Mouse (Mus musculus) heart, embryonic 16.5 days (tissue): Measurements from ENCODE around the gene Tppp. TPM values are rescaled to one million over a fixed set of nuclear protein-coding genes. Genes with fewer than 3 reads are reported as not detected.
"Not testable (repeated sequence)": the region's sequence is repeated elsewhere in the genome, so short reads cannot be mapped to it uniquely, and the experiment has no call there.

ENCODE experiments used
- ATAC-seq: fragments of 200-750 bp; cut with Nextera tagmentation; replicated peaks from 2 replicates; pipeline ENCODE4 v1.8.0; 2017; ENCODE audit warnings: moderate number of reproducible peaks; ENCODE audit not compliant: insufficient read depth, low FRiP score; ENCODE audit errors: extremely low read depth
- H3K27ac ChIP-seq: fragments of 300-500 bp; sonication (generic); 2 replicates; pipeline ENCODE4 v1.5.1; 2014; ENCODE audit warnings: mild to moderate bottlenecking, low read length, control low read depth, moderate library complexity
- H3K27me3 ChIP-seq: fragments of 300-500 bp; sonication (generic); 2 replicates; pipeline ENCODE4 v1.6.1; 2014; ENCODE audit warnings: low read length, mixed read lengths; ENCODE audit not compliant: control insufficient read depth, insufficient read depth
- H3K36me3 ChIP-seq: fragments of 300-500 bp; sonication (generic); 2 replicates; pipeline ENCODE4 v1.6.1; 2014; ENCODE audit not compliant: control insufficient read depth, insufficient read depth
- H3K4me1 ChIP-seq: fragments of 300-500 bp; sonication (generic); 2 replicates; pipeline ENCODE4 v1.6.1; 2014; ENCODE audit warnings: low read length, mixed read lengths; ENCODE audit not compliant: control insufficient read depth, insufficient read depth
- H3K4me2 ChIP-seq: fragments of 300-500 bp; sonication (generic); 2 replicates; pipeline ENCODE4 v1.6.1; 2014; ENCODE audit warnings: low read depth, mild to moderate bottlenecking, control low read depth, low read length
- H3K4me3 ChIP-seq: fragments of 300-500 bp; sonication (generic); 2 replicates; pipeline ENCODE4 v1.5.1; 2014; ENCODE audit warnings: mild to moderate bottlenecking, control low read depth, low read length
- H3K9ac ChIP-seq: fragments of 300-500 bp; sonication (generic); 2 replicates; pipeline ENCODE4 v1.6.1; 2014; ENCODE audit warnings: low read length, control low read depth
- H3K9me3 ChIP-seq: fragments of 300-500 bp; sonication (generic); replicated peaks from 2 replicates; pipeline ENCODE4 v1.6.1; 2016; ENCODE audit warnings: low read length; ENCODE audit not compliant: control insufficient read depth
- WGBS: fragments of 180-500 bp; shearing (Covaris S2); extraction: QIAGEN DNeasy Blood & Tissue Kit; methylation state at CpG from one replicate; pipeline ENCODE4 v1.1.7; 2014; 5-methylcytosine and 5-hydroxymethylcytosine counted together
- polyA plus RNA-seq: library from polyadenylated mRNA; unstranded; fragments of >200 nt; fragmentation: Nextera tagmentation; extraction: Ambion mirVana; gene quantifications from 2 replicates; pipeline ENCODE4 v1.2.1, GENCODE M21; 2015

Gene Tppp
- polyA plus RNA-seq, 1 experiment from 2014 or later: 8.6 TPM

DNA sequence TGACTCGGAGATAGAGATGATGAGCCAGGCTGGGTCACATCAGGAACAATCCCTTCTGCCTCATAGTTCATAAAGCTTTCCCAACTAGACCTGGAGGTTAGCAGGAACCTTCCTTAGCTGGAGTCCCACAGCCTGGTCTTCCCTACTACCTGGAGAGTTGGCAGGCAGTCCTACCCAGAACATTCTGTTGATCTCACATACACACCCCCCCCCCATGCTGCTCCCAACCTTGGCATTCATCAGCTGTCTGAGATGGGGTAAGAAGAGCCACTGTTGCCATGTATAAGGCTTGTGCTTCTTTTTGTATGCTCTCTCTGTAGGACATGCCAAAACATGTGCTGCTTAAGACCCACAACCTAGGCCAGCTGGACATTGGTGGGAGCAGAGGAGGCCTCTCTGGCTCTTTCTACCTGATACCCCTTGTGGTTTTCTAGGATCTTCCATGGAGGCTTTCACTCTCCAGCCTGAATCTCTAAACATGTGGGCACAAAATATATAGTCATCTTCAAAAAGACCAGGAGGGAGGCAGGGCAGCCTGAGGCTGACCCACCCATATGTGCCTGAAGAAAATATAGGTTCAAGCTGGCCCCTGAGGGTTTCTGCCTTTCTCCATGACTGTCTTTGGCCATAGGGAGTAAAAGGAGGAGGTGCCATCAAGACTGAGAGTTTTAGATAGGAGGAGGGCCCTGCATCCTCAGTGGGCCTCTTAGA lies 54.3 kb downstream of the Tppp start:
- Histone ChIP-seq H3K4me3 (no peak overlapping the region), H3K4me2 (no peak overlapping the region), H3K27ac (no peak overlapping the region), H3K9ac (no peak overlapping the region), H3K4me1 (no peaks in the 10 kb centered on the region), H3K36me3 (no peaks in the 10 kb centered on the region), H3K9me3 (no peaks in the 10 kb centered on the region), H3K27me3 (no peaks in the 10 kb centered on the region)
- WGBS: 73% methylated on average over 1 of the region's 1 CpGs
- no peak for ATAC-seq

DNA sequence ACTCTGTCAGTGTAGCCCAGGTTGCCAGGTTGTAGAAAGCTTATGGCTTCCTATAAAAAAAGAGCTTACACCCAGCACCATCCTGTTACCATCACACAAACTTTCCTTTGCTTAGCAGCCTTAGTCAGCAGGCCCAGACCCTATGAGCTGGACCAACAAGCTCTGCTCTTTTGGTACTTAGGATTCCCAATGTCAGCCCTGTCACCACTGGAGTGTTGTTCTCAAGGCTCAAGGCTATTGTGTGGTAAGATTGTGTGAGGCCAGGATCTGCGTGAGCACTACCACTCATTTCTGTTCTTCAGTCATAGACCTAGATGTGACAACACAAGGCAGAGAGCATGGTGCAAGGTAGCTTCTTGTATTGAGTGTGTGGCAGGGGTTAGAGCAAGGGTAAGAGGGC lies 57.4 kb downstream of the Tppp start:
- WGBS: 78% methylated on average over 1 of the region's 1 CpGs
- Histone ChIP-seq H3K27me3 (no peaks in the 10 kb centered on the region), H3K27ac (no peak overlapping the region), H3K36me3 (no peaks in the 10 kb centered on the region), H3K4me2 (no peak overlapping the region), H3K4me1 (no peaks in the 10 kb centered on the region), H3K9me3 (no peaks in the 10 kb centered on the region), H3K9ac (no peak overlapping the region), H3K4me3 (no peak overlapping the region)
- ATAC-seq: no peak

- not testable (repeated sequence) for H3K27ac ChIP-seq, H3K4me2 ChIP-seq
- WGBS: 45% methylated on average over 1 of the region's 1 CpGs
Measured at GRCm38 (mm10) chr13:74071244-74071643, 62.0 kb downstream of the Tppp start.

DNA sequence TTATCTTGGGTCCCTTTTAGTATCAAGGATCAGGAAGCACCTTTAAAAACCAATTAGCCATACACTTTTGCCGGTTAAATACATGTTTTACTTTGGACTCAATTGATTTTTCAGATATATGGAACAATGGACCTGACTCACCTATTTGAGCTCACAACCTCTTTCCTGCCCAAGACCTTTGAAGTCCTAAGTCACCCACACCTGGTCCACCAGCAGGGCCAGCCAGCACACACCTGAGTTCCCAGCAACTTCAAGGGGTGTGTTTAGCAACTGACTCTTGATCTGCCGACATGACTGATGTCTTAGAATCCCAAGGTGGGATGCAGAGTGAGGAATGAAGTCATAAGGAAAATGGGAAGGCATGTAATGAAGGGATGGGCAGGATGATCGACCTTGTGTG lies 62.5 kb downstream of the Tppp start:
- no peak overlapping the region for H3K4me2 ChIP-seq
- ATAC-seq: no peak
- no peaks in the 10 kb centered on the region for H3K27me3 ChIP-seq
- H3K4me1 ChIP-seq: no peaks in the 10 kb centered on the region
- no peak overlapping the region for H3K9ac ChIP-seq
- H3K4me3 ChIP-seq: no peak overlapping the region
- H3K36me3 ChIP-seq: no peaks in the 10 kb centered on the region
- no peak overlapping the region for H3K27ac ChIP-seq
- H3K9me3 ChIP-seq: no peaks in the 10 kb centered on the region
- WGBS: 57% methylated on average over 3 of the region's 3 CpGs

More at GRCm38 (mm10) chr13:74071244-74071643, 62.0 kb downstream of the Tppp start:
- not testable (repeated sequence) for H3K36me3 ChIP-seq, ATAC-seq, H3K9me3 ChIP-seq, H3K4me3 ChIP-seq, H3K4me1 ChIP-seq, H3K27me3 ChIP-seq, H3K9ac ChIP-seq

GRCm38 (mm10) chr13:74073369-74073768 lies 64.2 kb downstream of the Tppp start:
- H3K27me3 ChIP-seq: no peaks in the 10 kb centered on the region
- WGBS: 85% methylated on average over 7 of the region's 7 CpGs
- H3K4me2 ChIP-seq: no peak overlapping the region
- H3K36me3 ChIP-seq: no peaks in the 10 kb centered on the region
- no peak overlapping the region for H3K27ac ChIP-seq
- ATAC-seq: no peak
- H3K4me3 ChIP-seq: no peak overlapping the region
- H3K9ac ChIP-seq: no peak overlapping the region
- no peaks in the 10 kb centered on the region for H3K9me3 ChIP-seq
- no peaks in the 10 kb centered on the region for H3K4me1 ChIP-seq

Other genes starting within 250 kb of the Tppp start
- 3.0 and 3.7 TPM in 2 replicates for gene Nkd2, start 161.8 kb upstream of the Tppp start, polyA plus RNA-seq
- gene Trip13, start 71.6 kb upstream of the Tppp start, polyA plus RNA-seq: 25.1 and 27.3 TPM in 2 replicates
- 36.4 and 38.1 TPM in 2 replicates for gene Brd9, start 71.6 kb upstream of the Tppp start, polyA plus RNA-seq
- not detected in 2 replicates for gene Zdhhc11, start 45.6 kb upstream of the Tppp start, polyA plus RNA-seq
- 11.7 and 12.0 TPM in 2 replicates for gene Cep72, start 52.9 kb downstream of the Tppp start, polyA plus RNA-seq
- gene Slc9a3, start 112.0 kb downstream of the Tppp start, polyA plus RNA-seq: 0.22 TPM in 1 of 2 replicates, not detected in the other
- 61.9 and 65.7 TPM in 2 replicates for gene Exoc3, start 199.3 kb downstream of the Tppp start, polyA plus RNA-seq